Mouse (Mus musculus): ENCODE data around the gene Tshz2. TPM values are rescaled to one million over a fixed set of nuclear protein-coding genes. Genes with fewer than 3 reads are reported as not detected.

The Tshz2 gene
- polyA plus RNA-seq, 1 experiment from 2014 or later: not detected

GRCm38 (mm10) chr2:169814351-169814750 is 181.5 kb downstream of the Tshz2 start:
- no peak overlapping the region for H3K4me3 ChIP-seq (ENCODE audit: inconsistent target)
- 93% methylated on average over 3 of the region's 3 CpGs for WGBS (ENCODE audit: missing documents)
- H3K36me3 ChIP-seq (ENCODE audit: inconsistent target): no peaks in the 10 kb centered on the region
- H3K27ac ChIP-seq: no peak overlapping the region
- H3K79me2 ChIP-seq (ENCODE audit: inconsistent target): no peaks in the 10 kb centered on the region

GRCm38 (mm10) chr2:169814757-169815156 is 181.9 kb downstream of the Tshz2 start:
- Histone ChIP-seq H3K79me2 (ENCODE audit: inconsistent target) (no peaks in the 10 kb centered on the region), H3K4me3 (ENCODE audit: inconsistent target) (no peak overlapping the region), H3K36me3 (ENCODE audit: inconsistent target) (no peaks in the 10 kb centered on the region), H3K27ac (no peak overlapping the region)
- WGBS (ENCODE audit: missing documents): 88% methylated on average over 10 of the region's 10 CpGs

- Histone ChIP-seq H3K4me3 (ENCODE audit: inconsistent target) (no peak overlapping the region), H3K36me3 (ENCODE audit: inconsistent target) (no peaks in the 10 kb centered on the region), H3K27ac (no peak overlapping the region), H3K79me2 (ENCODE audit: inconsistent target) (no peaks in the 10 kb centered on the region)
- WGBS (ENCODE audit: missing documents): 88% methylated on average over 9 of the region's 9 CpGs
Measured at GRCm38 (mm10) chr2:169821021-169821441, 188.2 kb downstream of the Tshz2 start.

GRCm38 (mm10) chr2:169825908-169826307 is 193.1 kb downstream of the Tshz2 start:
- Histone ChIP-seq H3K4me3 (ENCODE audit: inconsistent target) (no peak overlapping the region), H3K36me3 (ENCODE audit: inconsistent target) (no peaks in the 10 kb centered on the region), H3K79me2 (ENCODE audit: inconsistent target) (no peaks in the 10 kb centered on the region), H3K27ac (no peak overlapping the region)
- WGBS (ENCODE audit: missing documents): 97% methylated on average over 12 of the region's 12 CpGs

- 79% methylated on average over 15 of the region's 15 CpGs for WGBS (ENCODE audit: missing documents)
- H3K27ac ChIP-seq: no peak overlapping the region
- H3K79me2 ChIP-seq (ENCODE audit: inconsistent target): no peaks in the 10 kb centered on the region
- H3K36me3 ChIP-seq (ENCODE audit: inconsistent target): no peaks in the 10 kb centered on the region
- no peak overlapping the region for H3K4me3 ChIP-seq (ENCODE audit: inconsistent target)
Measured at GRCm38 (mm10) chr2:169826316-169826715, 193.5 kb downstream of the Tshz2 start.

- Histone ChIP-seq H3K36me3 (ENCODE audit: inconsistent target) (no peaks in the 10 kb centered on the region), H3K4me3 (ENCODE audit: inconsistent target) (no peak overlapping the region), H3K79me2 (ENCODE audit: inconsistent target) (no peaks in the 10 kb centered on the region), H3K27ac (no peak overlapping the region)
- 74% methylated on average over 8 of the region's 8 CpGs for WGBS (ENCODE audit: missing documents)
Measured at GRCm38 (mm10) chr2:169826833-169827232, 194.0 kb downstream of the Tshz2 start.

- H3K36me3 ChIP-seq (ENCODE audit: inconsistent target): no peaks in the 10 kb centered on the region
- H3K27ac ChIP-seq: no peak overlapping the region
- H3K4me3 ChIP-seq (ENCODE audit: inconsistent target): no peak overlapping the region
- H3K79me2 ChIP-seq (ENCODE audit: inconsistent target): no peaks in the 10 kb centered on the region
- 84% methylated on average over 12 of the region's 12 CpGs for WGBS (ENCODE audit: missing documents)
Measured at GRCm38 (mm10) chr2:169832184-169832583, 199.4 kb downstream of the Tshz2 start.

GRCm38 (mm10) chr2:169833638-169834037 is 200.8 kb downstream of the Tshz2 start:
- 70% methylated on average over 9 of the region's 9 CpGs for WGBS (ENCODE audit: missing documents)
- H3K36me3 ChIP-seq (ENCODE audit: inconsistent target): no peaks in the 10 kb centered on the region
- H3K27ac ChIP-seq: no peak overlapping the region
- H3K4me3 ChIP-seq (ENCODE audit: inconsistent target): no peak overlapping the region
- no peaks in the 10 kb centered on the region for H3K79me2 ChIP-seq (ENCODE audit: inconsistent target)

- WGBS (ENCODE audit: missing documents): 38% methylated on average over 7 of the region's 7 CpGs
Measured at GRCm38 (mm10) chr2:169834602-169835001, 201.8 kb downstream of the Tshz2 start.

GRCm38 (mm10) chr2:169837031-169837605 is 204.3 kb downstream of the Tshz2 start:
- H3K36me3 ChIP-seq (ENCODE audit: inconsistent target): no peaks in the 10 kb centered on the region
- no peaks in the 10 kb centered on the region for H3K79me2 ChIP-seq (ENCODE audit: inconsistent target)
- no peak overlapping the region for H3K4me3 ChIP-seq (ENCODE audit: inconsistent target)
- WGBS (ENCODE audit: missing documents): 95% methylated on average over 7 of the region's 7 CpGs
- H3K27ac ChIP-seq: no peak overlapping the region

More at GRCm38 (mm10) chr2:169834602-169835001, 201.8 kb downstream of the Tshz2 start:
- H3K4me3 ChIP-seq (ENCODE audit: inconsistent target): no peak overlapping the region
- no peak overlapping the region for H3K27ac ChIP-seq
- H3K36me3 ChIP-seq (ENCODE audit: inconsistent target): no peaks in the 10 kb centered on the region
- no peaks in the 10 kb centered on the region for H3K79me2 ChIP-seq (ENCODE audit: inconsistent target)

- WGBS (ENCODE audit: missing documents): 91% methylated on average over 13 of the region's 13 CpGs
- H3K27ac ChIP-seq: no peak overlapping the region
Measured at GRCm38 (mm10) chr2:169838521-169838920, 205.7 kb downstream of the Tshz2 start.

GRCm38 (mm10) chr2:169841442-169841841 is 208.6 kb downstream of the Tshz2 start:
- WGBS (ENCODE audit: missing documents): 78% methylated on average over 10 of the region's 10 CpGs
- Histone ChIP-seq H3K4me3 (ENCODE audit: inconsistent target) (no peak overlapping the region), H3K27ac (no peak overlapping the region), H3K79me2 (ENCODE audit: inconsistent target) (no peaks in the 10 kb centered on the region), H3K36me3 (ENCODE audit: inconsistent target) (no peaks in the 10 kb centered on the region)

More at GRCm38 (mm10) chr2:169838521-169838920, 205.7 kb downstream of the Tshz2 start:
- no peaks in the 10 kb centered on the region for H3K36me3 ChIP-seq (ENCODE audit: inconsistent target)
- no peak overlapping the region for H3K4me3 ChIP-seq (ENCODE audit: inconsistent target)
- no peaks in the 10 kb centered on the region for H3K79me2 ChIP-seq (ENCODE audit: inconsistent target)

- WGBS (ENCODE audit: missing documents): 78% methylated on average over 6 of the region's 6 CpGs
- no peak overlapping the region for H3K27ac ChIP-seq
- H3K79me2 ChIP-seq (ENCODE audit: inconsistent target): no peaks in the 10 kb centered on the region
- no peak overlapping the region for H3K4me3 ChIP-seq (ENCODE audit: inconsistent target)
- no peaks in the 10 kb centered on the region for H3K36me3 ChIP-seq (ENCODE audit: inconsistent target)
Measured at GRCm38 (mm10) chr2:169842494-169842893, 209.7 kb downstream of the Tshz2 start.

GRCm38 (mm10) chr2:169843553-169843952 is 210.7 kb downstream of the Tshz2 start:
- H3K27ac ChIP-seq: no peak overlapping the region
- no peaks in the 10 kb centered on the region for H3K36me3 ChIP-seq (ENCODE audit: inconsistent target)
- 85% methylated on average over 6 of the region's 6 CpGs for WGBS (ENCODE audit: missing documents)
- H3K4me3 ChIP-seq (ENCODE audit: inconsistent target): no peak overlapping the region
- H3K79me2 ChIP-seq (ENCODE audit: inconsistent target): no peaks in the 10 kb centered on the region

- 42% methylated on average over 7 of the region's 7 CpGs for WGBS (ENCODE audit: missing documents)
- H3K36me3 ChIP-seq (ENCODE audit: inconsistent target): no peaks in the 10 kb centered on the region
- H3K4me3 ChIP-seq (ENCODE audit: inconsistent target): no peak overlapping the region
- H3K79me2 ChIP-seq (ENCODE audit: inconsistent target): no peaks in the 10 kb centered on the region
- H3K27ac ChIP-seq: no peak overlapping the region
Measured at GRCm38 (mm10) chr2:169849077-169849476, 216.3 kb downstream of the Tshz2 start.

GRCm38 (mm10) chr2:169849541-169849940 is 216.7 kb downstream of the Tshz2 start:
- no peaks in the 10 kb centered on the region for H3K36me3 ChIP-seq (ENCODE audit: inconsistent target)
- no peaks in the 10 kb centered on the region for H3K79me2 ChIP-seq (ENCODE audit: inconsistent target)
- no peak overlapping the region for H3K4me3 ChIP-seq (ENCODE audit: inconsistent target)
- WGBS (ENCODE audit: missing documents): 70% methylated on average over 3 of the region's 3 CpGs
- no peak overlapping the region for H3K27ac ChIP-seq
